Mouse (Mus musculus): ENCODE results near the gene B3galnt2.
"Not testable (repeated sequence)": the region's sequence is repeated elsewhere in the genome, so short reads cannot be mapped to it uniquely, and the experiment has no call there.

Gene B3galnt2

DNA sequence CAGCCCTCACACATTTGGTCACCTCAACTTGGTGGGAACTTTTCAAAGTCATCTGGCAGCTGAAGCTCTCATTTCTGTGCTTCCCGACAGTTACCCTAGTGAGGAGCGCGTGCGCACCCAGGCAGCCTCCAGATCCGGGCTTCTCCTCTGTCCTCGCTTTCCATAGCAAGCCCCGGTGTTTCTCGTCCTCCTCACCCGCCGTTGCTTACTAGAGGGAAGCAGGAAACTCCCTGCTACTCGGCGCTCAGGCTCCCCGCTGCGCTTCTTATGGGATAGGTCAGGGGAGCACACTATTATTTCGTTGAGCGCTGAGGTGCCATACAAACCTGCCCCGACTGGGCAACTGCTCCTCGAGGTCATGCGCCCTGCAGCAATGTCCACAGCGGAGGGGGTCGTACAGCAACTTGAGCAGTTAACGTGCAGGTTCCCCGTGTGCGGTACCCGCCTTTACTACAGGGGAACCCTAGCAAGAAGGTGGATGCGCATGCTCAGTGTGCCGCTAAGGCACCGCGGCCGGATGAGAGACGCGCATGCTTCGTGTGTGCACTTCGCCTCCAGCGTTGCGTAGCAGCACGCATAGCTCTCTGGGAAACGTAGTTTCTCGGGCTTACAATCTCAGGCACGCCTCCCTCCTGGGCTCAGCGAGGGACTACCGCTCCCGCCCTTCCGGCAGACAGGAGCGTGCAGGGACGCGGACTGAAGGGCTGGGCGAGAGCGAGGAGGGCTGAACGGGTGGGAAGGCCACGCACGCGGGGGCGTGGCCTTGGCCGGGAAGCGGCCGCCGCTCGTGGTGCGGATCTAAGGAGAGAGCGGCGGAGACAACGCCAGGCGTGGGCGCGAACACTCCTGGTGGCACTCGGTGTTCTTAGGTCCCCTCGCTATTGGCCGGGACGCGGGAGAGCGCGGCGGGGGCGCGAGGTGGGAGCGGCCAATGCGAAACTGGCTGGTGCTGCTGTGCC is at the start of gene B3galnt2:
Gene B3galnt2 (plus strand): TSS at position 596 of the 959 bp plus-strand sequence.
- DNase-seq (ENCODE audit: low spot score) = peak; percentile 97

DNA sequence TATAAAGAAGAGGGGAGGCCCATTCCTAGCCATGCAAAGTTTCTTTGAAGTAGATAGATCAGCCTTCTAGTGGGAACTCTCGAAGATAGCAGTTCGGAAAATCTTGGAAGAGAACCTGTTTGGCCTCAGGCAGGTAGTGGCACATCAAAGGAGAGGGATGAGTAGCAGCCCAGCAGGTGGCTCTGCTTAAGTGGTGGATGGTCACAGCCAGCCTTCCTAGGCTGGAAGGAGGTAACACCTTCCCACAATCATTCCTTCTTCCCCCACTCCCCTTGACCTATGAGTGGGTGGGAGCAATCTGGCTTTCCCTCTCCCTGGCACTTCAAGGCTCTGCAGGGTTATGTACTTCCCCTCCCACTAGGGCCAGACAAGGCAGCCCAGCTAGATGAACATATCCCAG is 42.9 kb upstream of the B3galnt2 start:
- DNase-seq (ENCODE audit: low spot score) = no peak

DNA sequence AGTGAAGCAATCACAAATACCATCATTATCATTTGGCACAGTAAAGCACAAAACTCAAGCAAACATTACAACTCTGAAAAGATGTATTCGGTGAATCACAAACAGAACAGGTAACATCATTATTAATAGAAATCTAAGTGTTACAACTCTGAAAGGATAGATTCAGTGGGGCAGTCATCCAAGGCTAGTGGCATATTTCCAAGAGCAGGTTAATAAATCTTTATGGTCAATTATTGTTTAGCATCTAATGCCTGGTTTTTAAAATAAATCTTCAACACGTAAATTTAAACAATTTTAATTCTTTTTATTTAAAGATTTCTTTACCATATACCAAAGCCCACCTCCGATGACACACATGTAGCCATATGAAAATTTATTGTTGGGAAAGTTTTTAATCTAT is 34.9 kb upstream of the B3galnt2 start:
- no peak for DNase-seq (ENCODE audit: low spot score)

DNA sequence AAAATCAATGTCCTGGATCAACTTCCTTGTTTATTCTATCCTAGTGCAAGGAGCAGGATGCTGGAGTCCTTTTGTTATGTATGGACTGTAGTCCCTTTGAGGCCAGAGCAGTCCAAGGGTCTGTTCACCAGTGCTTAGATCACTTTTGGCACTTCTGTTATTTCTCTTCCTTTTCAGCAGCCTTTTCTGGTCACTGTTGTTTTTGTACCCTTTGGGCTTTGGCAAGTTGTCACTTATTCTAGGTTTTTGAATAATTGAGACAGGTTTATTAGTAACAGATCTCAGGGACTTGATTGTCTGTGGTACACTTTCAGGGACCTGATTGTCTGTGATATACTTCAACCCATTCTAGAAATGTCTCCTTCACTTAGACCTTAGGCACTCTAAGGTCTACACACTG is 31.7 kb upstream of the B3galnt2 start:
- DNase-seq (ENCODE audit: low spot score) = no peak

DNA sequence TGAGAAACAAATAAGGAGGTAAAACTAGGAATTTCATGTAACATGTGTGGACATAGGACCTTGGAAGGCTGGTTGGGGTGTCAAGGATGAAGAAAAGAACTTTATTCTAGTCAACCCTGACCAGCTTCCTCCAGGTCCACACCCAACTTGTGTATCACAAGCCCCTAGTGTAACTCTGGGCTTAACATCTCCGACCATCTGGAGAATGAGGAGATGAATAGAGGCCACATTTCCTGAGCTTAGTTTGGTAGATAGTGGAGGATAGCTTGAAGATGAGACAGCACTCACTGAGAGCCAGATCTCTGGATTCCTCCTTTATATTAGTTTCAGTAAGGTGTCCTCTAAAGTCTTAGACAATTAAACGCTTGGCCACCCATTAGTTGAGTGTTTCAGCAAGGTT is 24.3 kb upstream of the B3galnt2 start:
- DNase-seq (ENCODE audit: low spot score) = no peak

DNA sequence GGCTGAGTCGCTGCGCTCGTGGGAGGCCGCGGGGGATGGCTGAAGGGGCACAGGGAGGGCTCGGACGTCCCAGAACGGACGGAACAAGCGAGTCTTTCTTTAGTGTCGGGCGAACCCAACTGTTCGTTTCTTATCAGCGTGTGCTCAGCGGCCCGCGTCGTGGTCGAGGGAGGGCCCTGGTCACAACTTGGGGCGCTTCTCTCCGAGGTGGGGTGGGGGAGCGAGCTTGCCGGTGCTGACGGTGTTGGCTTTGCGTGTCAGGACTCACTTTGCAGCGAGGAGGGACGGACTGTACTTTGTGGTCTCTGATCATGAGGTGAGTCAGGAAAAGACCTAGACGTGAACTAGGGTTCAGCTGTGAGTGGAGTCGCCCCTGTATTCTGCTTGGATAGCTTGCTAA is 662 bp downstream of the B3galnt2 start:
- DNase-seq (ENCODE audit: low spot score) = peak; percentile 51

DNA sequence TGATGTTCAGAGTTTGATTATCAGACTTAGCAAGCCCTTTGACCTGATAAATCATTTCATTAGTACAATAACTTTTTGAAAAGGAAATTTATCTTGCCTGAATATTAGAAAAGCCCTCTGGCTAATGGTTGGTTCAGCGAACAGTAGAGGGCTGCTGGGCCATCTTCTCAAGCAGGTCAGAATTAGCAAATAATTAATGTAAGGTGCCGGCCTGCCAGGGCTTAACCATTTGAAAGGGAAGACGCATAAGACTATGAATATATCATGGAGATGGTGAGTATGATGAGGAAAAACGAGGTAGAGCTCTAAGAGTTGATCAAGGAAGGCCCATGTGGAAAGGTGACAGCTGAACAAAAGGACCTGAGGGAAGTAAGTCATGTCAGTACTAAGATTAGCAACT is 2.4 kb downstream of the B3galnt2 start:
- no peak for DNase-seq (ENCODE audit: low spot score)

DNA sequence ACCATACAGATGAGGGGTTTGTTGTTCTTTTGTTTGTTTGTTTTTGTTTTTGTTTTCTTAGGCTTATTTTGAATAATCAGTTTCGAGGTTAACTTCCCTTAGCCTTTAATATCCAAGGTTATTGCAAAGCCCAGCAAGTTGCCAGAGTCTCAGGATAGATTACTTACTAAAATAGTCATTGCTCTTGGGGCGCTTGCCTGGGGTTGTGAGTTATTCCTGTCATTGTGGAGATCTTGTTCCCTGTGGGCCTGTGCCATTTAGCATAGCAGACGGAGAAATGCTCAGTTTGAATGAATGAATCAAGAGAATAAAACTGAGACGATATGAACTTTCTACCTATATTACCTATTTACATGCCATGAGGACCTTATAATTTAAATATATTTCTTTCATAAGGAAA is 5.9 kb downstream of the B3galnt2 start:
- no peak for DNase-seq (ENCODE audit: low spot score)

DNA sequence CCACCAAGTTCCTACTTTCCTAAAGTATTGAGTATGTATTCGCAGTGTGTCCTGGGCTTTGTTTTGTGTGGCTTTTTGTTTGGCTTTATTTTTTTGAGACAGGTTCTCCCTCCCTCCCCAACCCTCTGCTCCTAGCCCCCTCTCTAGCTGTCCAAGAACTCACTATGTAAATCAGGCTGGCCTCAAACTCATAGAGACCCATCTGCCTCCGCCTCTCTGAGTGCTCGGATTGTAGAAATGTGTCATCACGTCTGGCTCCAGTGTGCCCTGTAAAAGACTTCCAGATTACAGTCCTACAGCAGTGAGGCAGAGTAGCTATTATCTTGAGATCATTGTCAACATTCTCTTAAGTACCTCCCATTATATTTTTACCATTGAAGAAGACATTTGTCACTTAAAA is 6.8 kb downstream of the B3galnt2 start:
- no peak for DNase-seq (ENCODE audit: low spot score)

DNA sequence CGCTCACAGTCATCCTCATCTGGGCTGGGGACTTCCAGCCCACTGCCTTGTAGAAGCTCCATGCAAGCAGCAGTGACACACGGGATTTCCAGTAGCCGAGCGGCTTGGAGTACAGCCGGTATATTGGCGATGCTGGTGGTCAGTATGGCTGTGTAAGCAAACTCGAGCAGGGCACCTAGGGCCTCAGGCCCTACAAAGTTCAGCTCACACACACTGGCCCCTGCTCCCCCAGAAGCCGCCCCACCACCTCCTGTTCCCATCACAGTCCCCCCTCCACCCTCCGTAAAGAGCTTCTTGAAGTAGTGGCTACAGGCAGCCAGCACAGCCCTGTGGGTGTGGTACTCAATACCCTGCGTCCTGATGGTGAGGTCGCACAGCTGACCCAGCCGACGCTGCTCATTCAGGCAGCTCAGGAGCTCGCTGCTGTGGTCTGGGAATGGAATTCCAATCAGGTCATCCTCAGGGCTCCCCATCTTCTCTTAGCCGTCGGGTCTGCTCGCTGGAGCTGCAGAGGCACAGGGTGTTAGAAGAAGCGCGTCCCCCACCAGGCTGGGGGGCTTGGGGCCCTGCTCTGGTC is 11.2 kb downstream of the B3galnt2 start:
- DNase-seq (ENCODE audit: low spot score) = no peak

DNA sequence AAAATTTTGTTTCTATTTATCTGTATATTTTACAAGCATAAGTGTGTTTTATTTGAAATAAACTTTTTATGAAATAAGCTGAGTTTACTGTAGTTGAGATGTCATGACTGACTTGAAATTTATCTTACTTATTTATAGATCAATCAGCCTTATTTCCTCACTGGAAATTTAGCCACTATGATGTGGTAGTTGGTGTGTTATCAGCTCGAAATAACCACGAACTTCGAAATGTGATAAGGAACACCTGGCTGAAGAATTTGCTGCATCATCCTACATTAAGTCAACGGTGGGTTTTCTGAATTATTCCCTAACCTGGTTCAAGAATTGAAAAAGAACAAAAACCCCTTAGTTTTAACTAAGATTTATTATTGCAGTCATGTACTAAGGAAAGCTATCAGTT is 11.9 kb downstream of the B3galnt2 start:
- no peak for DNase-seq (ENCODE audit: low spot score)

DNA sequence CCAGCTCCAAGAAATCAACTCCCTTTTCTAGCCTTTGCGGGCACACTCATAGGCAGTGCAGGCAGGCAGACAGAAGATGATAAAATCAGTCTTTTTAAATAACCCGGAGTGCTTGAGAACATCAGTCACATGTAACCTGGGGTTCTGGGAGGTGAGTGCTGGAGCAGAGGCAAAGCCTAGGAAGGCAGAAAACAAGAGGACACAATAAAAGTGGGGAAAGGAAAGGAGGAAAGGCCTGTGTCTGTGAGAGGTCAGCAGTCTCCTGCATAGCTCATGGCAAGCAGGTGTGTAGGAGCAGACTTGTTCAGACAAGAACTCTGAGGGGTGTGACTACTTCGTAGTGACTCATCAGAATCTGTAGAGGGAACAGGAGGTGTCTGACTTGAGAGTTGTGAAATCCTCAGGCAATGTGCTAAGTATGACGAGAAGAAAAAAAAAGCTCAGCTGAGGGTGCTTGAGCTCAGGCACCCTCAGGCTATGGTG is 14.4 kb downstream of the B3galnt2 start:
- DNase-seq (ENCODE audit: low spot score) = peak; percentile 50

DNA sequence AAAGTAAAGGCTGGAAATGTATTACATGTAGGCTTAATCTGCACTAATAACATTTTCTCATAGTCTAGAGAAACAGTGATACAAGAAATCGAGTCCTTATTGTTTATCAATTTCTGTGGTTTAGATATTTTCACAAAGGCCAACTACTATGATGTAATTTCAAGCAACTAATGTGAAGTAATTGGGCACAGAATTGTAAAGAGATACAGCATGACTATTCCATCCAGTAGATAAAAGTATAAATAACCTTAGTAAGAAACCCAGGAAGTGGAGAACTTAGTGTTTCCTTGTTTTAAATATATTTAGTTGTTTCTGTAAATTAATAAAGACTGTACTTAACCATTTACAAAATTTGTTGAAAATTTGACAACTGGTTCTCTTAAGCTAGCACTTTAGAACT is 15.5 kb downstream of the B3galnt2 start:
- DNase-seq (ENCODE audit: low spot score) = no peak

DNA sequence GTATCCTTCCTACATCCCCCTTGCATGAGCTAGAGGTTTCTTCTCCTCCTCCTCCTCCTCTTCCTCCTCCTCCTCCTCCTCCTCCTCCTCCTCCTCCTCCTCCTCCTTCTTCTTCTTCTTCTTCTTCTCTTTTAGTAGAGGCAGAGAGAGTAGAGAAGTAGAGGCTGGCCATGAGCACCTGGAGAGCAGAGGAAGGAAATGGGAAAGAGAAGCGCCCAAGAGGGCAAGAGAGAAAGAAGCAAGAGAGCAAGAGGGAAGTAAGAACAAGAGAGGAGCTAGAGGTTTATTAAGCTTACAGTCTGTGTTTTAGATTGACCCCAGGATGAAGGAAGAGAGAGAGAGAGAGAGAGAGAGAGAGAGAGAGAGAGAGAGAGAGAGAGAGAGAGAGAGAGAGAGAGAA is 27.6 kb downstream of the B3galnt2 start:
- DNase-seq (ENCODE audit: low spot score) = not testable (repeated sequence)

DNA sequence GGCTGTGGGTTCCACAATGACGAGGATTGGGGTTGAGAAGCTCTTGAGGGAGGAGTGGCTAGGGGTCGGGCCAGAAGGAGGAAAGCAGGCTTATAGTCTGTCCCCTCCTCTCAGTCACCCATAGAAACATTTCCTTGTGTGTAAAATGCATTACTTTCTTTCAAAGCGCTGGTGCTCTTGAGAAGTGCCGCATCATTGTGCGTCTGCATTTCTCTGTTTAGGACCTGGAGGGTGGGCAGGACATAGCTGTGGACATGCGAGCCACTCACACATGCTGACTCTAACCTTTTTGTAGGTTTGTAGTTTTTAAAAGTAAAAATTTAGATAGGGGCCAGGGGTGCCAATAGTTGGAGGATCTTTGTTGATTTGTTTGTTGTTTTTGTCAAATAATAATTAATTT is 29.3 kb downstream of the B3galnt2 start:
- DNase-seq (ENCODE audit: low spot score) = no peak

DNA sequence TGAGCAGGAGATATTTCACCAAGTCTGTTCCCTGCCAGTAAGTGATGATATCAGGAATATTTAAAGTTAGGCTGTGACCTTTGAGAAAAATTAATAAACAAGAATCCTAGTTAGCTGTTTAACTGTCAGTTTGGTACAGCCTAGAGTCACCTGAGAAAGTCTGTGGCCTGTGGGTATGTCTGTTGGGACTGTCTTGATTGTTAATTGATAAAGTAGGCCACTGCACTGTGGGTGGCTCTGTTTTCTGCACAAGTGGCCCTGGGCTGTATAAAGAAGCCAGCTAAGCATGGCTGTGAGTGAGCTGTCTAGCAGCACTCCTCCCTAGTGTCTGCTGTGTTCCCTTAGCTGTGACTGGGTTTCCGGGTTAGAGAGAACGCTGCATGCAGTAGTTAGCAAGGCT is 34.9 kb downstream of the B3galnt2 start:
- no peak for DNase-seq (ENCODE audit: low spot score)

DNA sequence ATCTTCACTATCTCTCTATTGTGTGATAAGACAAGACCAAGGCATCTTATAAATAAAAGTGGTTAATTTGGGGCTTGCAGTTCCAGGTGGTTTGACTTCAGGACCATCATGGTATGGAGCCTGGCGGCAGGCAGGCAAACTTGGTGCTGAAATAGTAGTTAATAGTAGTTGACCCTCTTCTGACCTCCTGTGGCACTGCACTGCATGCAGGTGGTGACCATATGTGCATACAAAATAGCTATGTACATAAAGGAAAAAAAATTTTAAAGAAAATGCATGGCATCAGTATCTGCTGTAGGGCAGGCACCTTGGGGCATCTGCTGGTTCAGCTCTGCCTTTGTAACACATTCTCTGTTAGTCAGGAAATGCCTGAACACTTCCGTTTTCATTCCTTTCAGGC is 36.1 kb downstream of the B3galnt2 start:
- no peak for DNase-seq (ENCODE audit: low spot score)

DNA sequence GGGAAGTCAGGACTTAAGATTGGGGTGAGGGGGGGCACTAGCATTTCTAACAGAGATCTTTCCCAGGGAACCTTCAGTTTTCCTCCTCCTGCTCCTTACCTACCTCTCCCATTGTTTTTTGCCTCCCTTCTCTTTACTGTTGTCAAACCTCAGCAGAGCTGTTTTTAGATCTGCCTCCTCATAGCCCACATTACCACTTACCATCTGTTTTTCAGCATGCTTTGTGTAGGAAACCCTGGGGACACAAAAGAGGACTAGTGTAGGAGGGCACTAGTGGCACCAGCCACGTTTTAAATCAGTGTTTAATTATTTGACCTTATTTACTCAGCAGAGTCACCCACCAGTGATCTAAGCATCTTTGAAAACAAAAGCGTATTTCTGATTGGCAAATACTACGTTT is 38.8 kb downstream of the B3galnt2 start:
- no peak for DNase-seq (ENCODE audit: low spot score)

DNA sequence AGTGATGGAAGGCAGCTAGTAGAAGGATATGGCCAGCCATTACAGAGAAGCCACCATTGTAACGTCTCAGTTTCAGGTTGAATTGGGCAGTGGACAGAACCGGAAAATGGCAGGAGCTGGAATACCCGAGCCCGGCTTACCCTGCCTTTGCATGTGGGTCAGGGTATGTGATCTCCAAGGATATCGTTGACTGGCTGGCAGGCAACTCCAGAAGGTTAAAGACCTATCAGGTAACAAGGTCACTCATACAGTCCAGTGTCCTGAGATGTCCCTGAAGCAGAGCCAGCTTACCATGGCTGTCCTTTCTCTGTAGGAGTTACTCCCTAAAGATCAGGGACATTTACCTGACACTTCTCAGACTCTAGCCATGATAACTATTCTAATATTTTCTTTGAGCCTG is 40.8 kb downstream of the B3galnt2 start:
- no peak for DNase-seq (ENCODE audit: low spot score)

DNA sequence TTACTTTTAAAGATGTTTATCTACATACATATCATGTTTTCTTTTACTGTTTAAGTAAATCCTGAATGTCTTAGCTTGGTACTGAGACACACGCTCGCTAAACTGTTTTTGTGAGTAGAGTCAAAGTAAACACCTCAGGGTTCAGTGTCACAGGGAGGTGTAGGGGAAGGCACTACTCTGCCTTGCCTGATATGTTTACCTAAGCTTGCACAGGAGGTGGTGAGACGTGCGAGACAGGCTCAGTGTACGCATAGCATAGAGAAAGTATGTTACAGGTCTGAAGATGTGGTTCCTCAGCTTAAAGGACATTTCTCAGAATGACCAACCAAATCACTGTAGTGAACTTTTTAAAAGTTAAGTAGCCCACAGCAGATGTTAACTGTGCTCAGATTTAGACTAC is 43.2 kb downstream of the B3galnt2 start:
- no peak for DNase-seq (ENCODE audit: low spot score)

DNA sequence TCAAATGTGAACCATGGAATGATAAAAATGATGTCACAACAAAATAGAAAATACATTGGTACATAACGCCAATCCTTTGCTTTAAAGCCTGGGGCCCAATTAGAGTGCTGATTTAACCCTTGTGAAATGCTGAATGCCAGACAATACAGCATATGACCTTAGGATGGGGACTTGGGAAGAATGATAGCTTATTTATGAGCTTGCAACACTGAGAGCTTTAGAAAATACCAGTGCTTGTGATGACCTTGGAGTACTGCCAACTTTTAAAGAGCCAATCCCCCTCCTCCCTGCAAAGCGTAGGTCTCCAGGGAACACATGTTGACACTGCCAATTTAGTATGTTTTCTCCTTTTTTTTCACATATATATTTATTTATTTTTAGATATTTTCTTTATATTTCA is 48.4 kb downstream of the B3galnt2 start:
- no peak for DNase-seq (ENCODE audit: low spot score)

DNA sequence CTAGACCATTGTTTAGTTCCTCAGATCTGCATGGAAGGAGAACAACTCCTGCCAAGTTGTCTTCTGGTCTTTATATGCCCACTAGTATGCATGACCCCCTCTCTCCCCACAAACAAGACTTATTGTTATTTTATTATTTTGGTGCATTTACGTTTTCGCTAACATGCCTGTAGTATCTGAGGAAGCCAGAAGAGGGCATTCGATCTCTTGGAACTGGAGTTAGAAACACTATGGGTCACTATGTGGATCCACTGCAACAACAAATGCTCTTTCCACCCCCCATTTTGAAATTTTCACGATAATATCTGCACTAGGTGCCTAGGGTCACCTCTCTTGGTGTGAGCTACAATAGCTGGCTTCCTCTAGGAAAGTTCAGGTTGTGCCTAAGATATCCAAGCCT is 49.8 kb downstream of the B3galnt2 start:
- DNase-seq (ENCODE audit: low spot score) = no peak

DNA sequence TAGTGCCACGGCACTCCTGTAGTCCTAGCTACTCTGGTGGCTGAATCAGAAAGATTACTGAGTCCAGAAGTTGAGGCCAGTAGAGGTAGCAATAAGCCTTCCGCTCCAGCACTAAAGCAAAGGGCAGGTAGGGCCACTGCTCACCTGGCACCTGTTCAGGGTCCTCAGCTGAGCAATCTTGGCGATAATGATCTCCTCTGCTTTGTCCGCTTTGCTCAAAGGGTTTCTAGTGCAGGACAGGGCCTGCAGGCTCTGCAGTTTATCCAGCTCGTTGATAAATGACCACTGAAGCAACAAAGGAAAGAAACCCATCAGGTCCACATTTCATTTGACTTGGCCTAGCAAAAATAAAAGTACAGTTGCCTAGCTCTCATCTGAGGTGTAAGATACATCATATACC is 50.7 kb downstream of the B3galnt2 start:
- DNase-seq (ENCODE audit: low spot score) = peak; percentile 48

DNA sequence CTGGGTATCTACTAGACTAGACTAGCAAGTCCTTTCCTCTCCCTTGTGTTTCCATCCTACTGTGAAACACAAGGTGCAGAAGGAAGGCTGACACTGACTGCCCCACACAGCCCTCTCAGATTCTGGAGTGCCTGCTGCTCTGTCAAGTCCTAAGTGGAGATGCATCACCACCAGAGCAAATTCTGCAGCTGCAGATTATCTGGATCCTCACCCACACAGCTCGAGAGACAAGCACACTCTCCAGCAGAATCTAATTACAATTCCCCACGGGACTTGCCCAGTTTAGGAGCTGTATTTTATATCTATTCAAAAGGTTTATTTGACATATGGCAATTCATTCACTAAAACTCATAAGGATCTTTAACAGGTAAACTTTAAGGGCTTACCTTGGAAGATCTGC is 51.8 kb downstream of the B3galnt2 start:
- no peak for DNase-seq (ENCODE audit: low spot score)

Measured in urinary bladder, postnatal 14 days (tissue).